Mouse (Mus musculus) naive thymus-derived CD4-positive, alpha-beta T cell, adult 5 months (primary cell): ENCODE results near the gene Cmc2. TPM values are rescaled to one million over a fixed set of nuclear protein-coding genes. Genes with fewer than 3 reads are reported as not detected.

Experiments used
- polyA plus RNA-seq: library from polyadenylated mRNA; unstranded; fragments of 100-300 nt; shearing (Covaris generic); gene quantifications from one replicate; pipeline ENCODE4 v1.2.1, GENCODE M21; 2017

Gene Cmc2
- 12.1 TPM for polyA plus RNA-seq

DNA sequence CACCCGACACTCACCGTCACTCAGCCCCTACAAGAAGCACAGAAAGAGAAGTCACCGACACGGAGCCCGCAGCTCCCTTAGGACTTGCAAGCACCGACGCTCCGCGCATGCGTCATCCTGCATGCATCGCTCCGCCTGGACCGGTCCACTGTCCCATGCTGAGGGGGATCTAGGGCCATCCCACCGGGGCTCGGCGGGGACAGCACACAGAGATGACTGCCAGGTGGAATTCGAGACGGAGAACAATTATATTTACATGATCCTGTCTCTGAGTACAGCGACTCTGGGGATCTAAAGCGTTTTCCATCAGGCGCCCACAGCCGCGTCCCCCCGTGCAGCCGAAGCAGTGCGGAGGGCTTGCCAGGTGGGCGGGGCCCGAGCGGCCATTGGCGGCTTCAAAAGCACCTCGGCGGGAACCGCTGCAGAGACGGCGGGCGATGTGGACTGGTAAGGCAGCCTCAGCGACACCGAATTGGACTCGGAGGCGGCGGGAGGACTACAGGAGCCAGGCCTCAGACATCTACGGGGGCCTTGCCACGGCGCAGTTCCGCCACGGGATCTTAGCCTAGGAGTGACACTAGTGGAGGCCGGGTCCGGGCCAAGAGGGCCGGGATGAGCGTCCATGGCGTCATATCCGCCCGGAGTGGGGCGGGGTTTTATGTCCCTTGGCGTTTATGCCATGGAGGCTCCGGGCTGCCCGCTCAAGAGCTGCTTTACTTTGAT is at the start of gene Cmc2, which contains the start of gene Cenpn:
Gene Cmc2 (minus strand): TSS at position 119 of the 723 bp plus-strand sequence.
Gene Cenpn (plus strand): TSS at position 394 of the 723 bp plus-strand sequence.

DNA sequence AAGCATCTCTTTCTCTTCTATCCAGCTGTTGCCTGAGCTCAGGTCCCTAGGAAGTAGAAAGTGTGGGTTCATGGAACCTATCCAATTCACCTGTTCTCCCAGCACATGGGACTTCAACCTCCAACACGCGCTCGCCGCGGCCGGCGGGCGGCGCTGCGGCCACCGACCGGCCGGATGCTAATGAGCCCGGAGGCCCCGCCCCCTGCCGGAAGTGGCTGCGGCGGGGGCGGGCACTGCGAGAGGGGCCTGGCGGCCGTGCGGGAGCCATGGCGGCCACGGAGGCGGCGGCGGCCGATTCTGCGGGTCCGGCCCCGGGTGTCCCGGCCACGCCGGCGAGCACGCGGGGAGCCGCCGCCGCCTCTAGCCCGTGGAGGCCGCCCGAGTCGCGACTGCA is 21.9 kb upstream of the Cmc2 start, which contains the start of gene Atmin:
Gene Atmin (plus strand): TSS at position 233 of the 394 bp plus-strand sequence.

Other genes starting within 250 kb of the Cmc2 start
- 33.0 TPM for gene Cdyl2, start 188.5 kb downstream of the Cmc2 start, polyA plus RNA-seq
- 1.9 TPM for gene Cenpn, start 275 bp upstream of the Cmc2 start, polyA plus RNA-seq
- gene Atmin, start 21.9 kb upstream of the Cmc2 start, polyA plus RNA-seq, result 16.6 TPM
- 0.47 TPM for gene 1700030J22Rik, start 57.5 kb upstream of the Cmc2 start, polyA plus RNA-seq
- gene Gcsh, start 72.1 kb upstream of the Cmc2 start, polyA plus RNA-seq, result 10.6 TPM
- gene Pkd1l2, start 161.0 kb upstream of the Cmc2 start, polyA plus RNA-seq, result 0.06 TPM
- not detected for gene Bco1, start 174.4 kb upstream of the Cmc2 start, polyA plus RNA-seq
- 3.2 TPM for gene Gan, start 236.7 kb upstream of the Cmc2 start, polyA plus RNA-seq